Mouse (Mus musculus) C3H10T1/2 (cell line): ENCODE measurements around the gene Ciao1. TPM values are rescaled to one million over a fixed set of nuclear protein-coding genes. Genes with fewer than 3 reads are reported as not detected.

Experiments used
- polyA plus RNA-seq, 2 experiments: library from polyadenylated mRNA; unstranded; fragments of >200 nt; fragmentation: generic; extraction: Trizol; gene quantifications; one replicate each; pipeline ENCODE4 v1.2.1; 2012; ENCODE audit warnings: missing spikeins in 2 of 2

Gene Ciao1
- 10 to 100 TPM; 23.8 to 42.1 TPM for polyA plus RNA-seq

GRCm38 (mm10) chr2:127247592-127248333, at the start of gene Ciao1, which contains the start of gene Tmem127:
Gene Ciao1 (minus strand): TSS chr2:127247816.
Gene Tmem127 (plus strand): TSS chr2:127247908.

GRCm38 (mm10) chr2:127269491-127270299, 22.1 kb upstream of the Ciao1 start, which contains the start of gene Stard7:
Gene Stard7 (plus strand): TSS chr2:127270218.

DNA sequence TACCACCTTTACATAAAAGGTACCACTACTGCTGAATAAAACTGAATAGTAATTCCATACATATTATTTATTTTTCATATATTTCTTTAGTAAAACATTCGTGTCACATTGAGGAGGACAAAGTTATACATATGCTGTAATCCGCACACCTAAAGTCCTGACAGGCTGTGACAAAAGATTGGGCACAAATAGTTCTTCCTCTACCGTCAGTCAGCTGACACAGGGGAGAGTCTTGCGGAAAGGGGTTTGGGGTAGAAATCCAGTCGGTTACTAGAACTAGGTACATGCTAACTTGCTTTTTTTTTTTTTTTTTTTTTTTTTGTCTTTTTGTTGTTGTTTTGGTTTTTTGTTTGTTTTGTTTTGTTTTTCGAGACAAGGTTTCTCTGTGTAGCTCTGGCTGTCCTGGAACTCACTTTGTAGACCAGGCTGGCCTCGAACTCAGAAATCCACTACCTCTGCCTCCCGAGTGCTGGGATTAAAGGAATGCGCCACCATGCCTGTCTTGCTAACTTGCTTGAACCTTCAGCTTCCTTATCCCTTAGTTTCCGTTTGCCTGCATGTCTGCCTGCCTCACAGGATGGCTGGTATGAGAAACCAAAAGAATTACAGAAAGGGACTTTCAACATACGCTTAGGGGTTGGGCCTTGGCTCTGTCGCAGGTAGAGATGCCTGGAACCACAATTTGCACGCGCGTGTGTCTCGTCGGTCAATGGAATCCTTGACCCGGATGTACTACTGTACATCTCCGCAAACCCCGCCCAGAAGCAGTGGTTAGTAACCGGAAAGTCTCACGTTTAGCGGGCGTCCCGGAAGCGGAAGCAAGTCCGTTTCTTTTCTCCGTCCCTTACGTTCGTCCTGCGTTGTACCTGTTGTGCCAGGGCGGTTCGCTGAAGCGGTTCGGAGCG, 39.8 kb downstream of the Ciao1 start, which contains the start of the genes 1810024B03Rik and Snrnp200:
TSS of gene 1810024B03Rik (minus strand) at position 734 of the 905 bp plus-strand sequence.
TSS of gene Snrnp200 (plus strand) at position 840 of the 905 bp plus-strand sequence.

Other genes with a start within 250 kb of the Ciao1 start
- 1 to 10 TPM in 1 of 2 experiments, under 1 TPM in 1; 0.09 to 1.3 TPM for gene Ap4e1, start 239.1 kb downstream of the Ciao1 start, polyA plus RNA-seq
- 10 to 100 TPM; 18.3 to 31.4 TPM for gene Blvra, start 177.2 kb downstream of the Ciao1 start, polyA plus RNA-seq
- gene Ncaph, start 113.9 kb downstream of the Ciao1 start, polyA plus RNA-seq: 10 to 100 TPM in 1 of 2 experiments, 1 to 10 TPM in 1; 9.4 to 24.3 TPM
- gene Itpripl1, start 104.4 kb downstream of the Ciao1 start, polyA plus RNA-seq: 1 to 10 TPM; 1.1 to 1.2 TPM
- 1 to 10 TPM in 1 of 2 experiments, under 1 TPM in 1; 0.53 to 1.9 TPM for gene 1810024B03Rik, start 39.5 kb downstream of the Ciao1 start, polyA plus RNA-seq
- gene Snrnp200, start 39.4 kb downstream of the Ciao1 start, polyA plus RNA-seq: 10 to 100 TPM; 15.7 to 46.6 TPM
- 10 to 100 TPM in 1 of 2 experiments, 1 to 10 TPM in 1; 7.5 to 36.2 TPM for gene Tmem127, start 92 bp upstream of the Ciao1 start, polyA plus RNA-seq
- 10 to 100 TPM in 1 of 2 experiments, 1 to 10 TPM in 1; 6.1 to 17.6 TPM for gene Stard7, start 22.4 kb upstream of the Ciao1 start, polyA plus RNA-seq
- 1 to 10 TPM; 3.2 to 7.4 TPM for gene Dusp2, start 88.3 kb upstream of the Ciao1 start, polyA plus RNA-seq
- under 1 TPM in 1 of 2 experiments, not detected in 1; 0.01 TPM for gene Astl, start 90.8 kb upstream of the Ciao1 start, polyA plus RNA-seq
- gene Adra2b, start 115.4 kb upstream of the Ciao1 start, polyA plus RNA-seq: under 1 TPM in 1 of 2 experiments, not detected in 1; 0.01 TPM
- under 1 TPM in 1 of 2 experiments, not detected in 1; 0.02 TPM for gene Gpat2, start 177.4 kb upstream of the Ciao1 start, polyA plus RNA-seq
- under 1 TPM; 0.57 to 0.73 TPM for gene Fahd2a, start 196.7 kb upstream of the Ciao1 start, polyA plus RNA-seq